Mouse (Mus musculus) megakaryocyte, embryonic 14.5 days (primary cell): ENCODE data around the gene Scfd2.

Experiments used
- FLI1 ChIP-seq: IDR thresholded peaks from 2 replicates; pipeline ENCODE4 v1.6.1; 2012; ENCODE audit warnings: low read length, inconsistent platforms, mixed read lengths
- GATA1 ChIP-seq: IDR thresholded peaks from 3 replicates; pipeline ENCODE4 v1.6.1; 2012; ENCODE audit warnings: mixed read lengths, low read length, inconsistent platforms, borderline replicate concordance

DNA sequence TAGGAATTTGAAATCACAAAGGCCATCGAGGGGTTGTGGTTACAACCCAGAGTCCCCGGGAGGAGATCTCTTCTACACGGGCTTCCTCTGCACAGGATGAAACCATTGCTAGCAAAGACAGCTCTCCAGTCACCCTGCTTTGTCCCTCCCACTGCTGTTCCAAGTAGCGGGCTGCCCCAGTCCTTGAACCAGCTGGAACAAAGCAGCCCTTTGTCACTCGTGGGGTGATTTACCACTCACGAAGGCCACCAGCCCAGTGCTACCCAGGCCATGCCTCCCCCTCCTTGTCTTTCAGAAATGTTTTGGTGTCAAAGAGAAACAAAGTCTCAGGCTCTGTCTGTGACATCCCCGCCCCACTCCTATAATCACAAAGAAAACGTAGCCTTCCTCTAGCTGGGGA, 326.1 kb downstream of the Scfd2 start:
- TF ChIP-seq GATA1 (no peak), FLI1 (no peak)
